Mouse (Mus musculus) liver (tissue): Measurements from ENCODE around the gene Zfp593.
"Not testable (repeated sequence)": the region's sequence is repeated elsewhere in the genome, so short reads cannot be mapped to it uniquely, and the experiment has no call there.

Experiments
- DNase-seq: peaks from one replicate; pipeline ENCODE4 v3.0.0-alpha.2; 2020; ENCODE audit warnings: mixed read lengths

The Zfp593 gene

GRCm38 (mm10) chr4:134245148-134245843 lies at the start of gene Zfp593:
Gene Zfp593, minus strand, starts transcription at chr4:134245592.
- peak; percentile 95 for DNase-seq

DNA sequence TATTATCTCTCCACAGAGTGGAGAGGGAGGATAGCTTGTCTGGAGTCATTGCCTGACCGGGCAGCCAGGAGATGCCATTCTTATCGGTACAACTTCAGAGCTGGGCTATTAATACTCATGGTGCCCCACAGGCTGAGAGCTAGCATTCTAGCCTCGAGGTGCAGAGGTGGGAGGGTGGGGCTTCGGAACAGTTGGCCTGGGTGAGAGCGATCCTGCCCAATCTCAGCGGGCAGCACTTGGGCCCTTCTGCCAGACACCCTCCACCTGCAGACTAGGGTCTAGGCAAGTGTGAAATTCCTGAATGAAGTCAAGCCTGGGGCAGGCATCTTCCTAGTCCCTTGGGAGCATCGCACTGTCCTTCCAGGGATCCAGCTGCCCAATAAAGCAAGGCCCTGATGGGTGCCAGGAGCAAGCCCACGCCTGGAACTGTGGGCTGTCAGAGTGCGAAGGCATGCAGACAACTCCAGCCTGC lies 48.3 kb upstream of the Zfp593 start:
- DNase-seq = no peak

DNA sequence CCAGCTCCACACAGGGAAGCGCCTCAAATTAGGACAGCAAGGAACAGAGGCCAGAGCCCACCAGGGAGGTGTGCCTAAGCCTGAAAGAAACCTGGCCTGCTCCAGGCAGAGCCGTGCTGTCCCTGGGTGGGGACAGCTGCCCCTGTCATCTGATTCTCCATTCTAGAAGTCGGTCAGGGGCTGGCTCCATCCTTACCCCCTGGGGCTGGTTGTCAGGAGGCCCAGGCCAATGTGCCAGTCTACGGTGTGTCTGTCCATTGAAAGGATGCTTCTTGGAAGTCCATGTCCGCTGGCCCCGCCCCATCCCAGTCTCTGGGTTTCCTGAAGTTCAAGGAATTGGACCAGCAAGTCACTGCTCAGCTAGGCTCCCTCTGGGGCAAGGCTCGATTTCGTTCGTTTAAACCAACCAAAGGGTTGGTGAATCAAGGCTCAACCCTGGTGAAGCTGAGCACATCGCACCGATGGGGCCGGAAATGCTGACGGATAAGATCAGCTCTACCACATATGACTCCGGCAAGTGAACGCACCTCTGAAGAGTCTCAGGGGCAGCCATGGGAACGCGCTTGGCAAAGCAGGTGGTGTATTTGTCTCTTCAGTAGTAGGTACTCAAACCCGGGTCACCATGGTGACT lies 47.8 kb upstream of the Zfp593 start:
- no peak for DNase-seq

DNA sequence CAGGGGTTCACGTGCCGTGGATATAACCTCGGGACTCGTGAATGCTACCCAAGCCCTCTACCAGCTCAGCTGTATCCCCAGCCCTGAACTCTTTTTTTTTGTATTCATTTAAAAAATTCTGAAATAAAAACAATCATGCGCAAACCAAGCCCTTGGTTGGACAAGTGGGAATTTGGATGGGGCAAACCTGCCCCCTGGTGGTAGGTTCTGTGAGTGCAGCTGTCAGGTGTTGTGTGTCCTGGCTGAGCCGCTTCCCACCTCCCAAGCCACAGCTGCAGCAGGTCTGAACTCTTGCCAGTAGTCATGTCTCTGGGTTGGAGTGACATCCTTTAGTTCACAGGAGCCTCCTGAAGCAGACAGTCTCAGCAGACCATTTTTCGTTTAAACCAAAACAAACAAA lies 46.7 kb upstream of the Zfp593 start:
- DNase-seq = peak; percentile 84

- DNase-seq = no peak
Measured at GRCm38 (mm10) chr4:134288397-134289256, 43.2 kb upstream of the Zfp593 start.

DNA sequence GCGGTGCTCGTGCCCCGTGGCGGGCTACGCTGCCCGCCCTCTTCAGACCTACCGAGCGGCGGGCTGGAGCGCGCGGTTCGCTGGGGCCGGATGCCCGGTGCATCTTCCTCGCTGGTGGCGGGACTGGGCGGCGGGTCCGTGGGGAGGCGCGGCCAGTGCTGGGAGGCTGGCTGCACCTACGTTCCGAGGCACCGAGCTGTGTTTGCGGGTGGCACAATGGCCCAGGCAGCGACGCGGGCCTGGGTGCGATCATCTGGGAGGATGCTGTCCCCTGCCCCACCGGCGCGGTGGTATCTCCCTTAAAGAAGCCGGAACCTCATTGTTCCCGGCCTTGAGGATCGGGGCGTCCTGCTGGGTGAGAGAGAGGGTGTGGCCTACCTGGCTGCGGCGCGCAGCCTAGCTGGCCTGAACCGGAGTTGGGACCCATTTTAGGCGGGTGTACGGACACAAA lies 42.2 kb upstream of the Zfp593 start, which contains the start of gene Pdik1l:
Gene Pdik1l, minus strand, starts transcription at position 321 of the 451 bp plus-strand sequence.
- peak; percentile 85 for DNase-seq

DNA sequence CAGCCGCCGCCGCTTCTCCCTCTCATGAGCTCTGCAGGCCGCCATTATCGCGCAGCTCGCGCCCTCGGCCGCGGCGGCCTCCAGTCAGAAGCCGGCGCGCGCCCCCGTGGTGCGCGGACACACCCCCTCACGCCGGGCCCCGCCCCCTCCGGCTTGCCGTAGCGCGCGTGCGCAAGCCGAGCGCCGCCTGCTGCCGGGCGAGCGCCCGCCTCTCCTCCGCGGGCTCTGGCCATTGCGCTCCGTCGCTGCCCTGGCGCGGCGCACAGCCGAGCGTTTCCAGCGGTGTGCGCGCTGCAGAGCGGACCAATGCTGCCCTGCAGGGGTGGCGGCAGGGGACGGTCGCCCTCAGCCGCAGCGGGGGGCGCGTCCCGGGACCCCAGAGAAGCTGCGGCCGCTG lies 41.8 kb upstream of the Zfp593 start:
- DNase-seq = peak; percentile 96

- DNase-seq = peak; percentile 54
Measured at GRCm38 (mm10) chr4:134286226-134287167, 41.1 kb upstream of the Zfp593 start.

- peak; percentile 84 for DNase-seq
Measured at GRCm38 (mm10) chr4:134284942-134285341, 39.5 kb upstream of the Zfp593 start.

GRCm38 (mm10) chr4:134273417-134274345 lies 28.3 kb upstream of the Zfp593 start:
- DNase-seq = peak; percentile 85

DNA sequence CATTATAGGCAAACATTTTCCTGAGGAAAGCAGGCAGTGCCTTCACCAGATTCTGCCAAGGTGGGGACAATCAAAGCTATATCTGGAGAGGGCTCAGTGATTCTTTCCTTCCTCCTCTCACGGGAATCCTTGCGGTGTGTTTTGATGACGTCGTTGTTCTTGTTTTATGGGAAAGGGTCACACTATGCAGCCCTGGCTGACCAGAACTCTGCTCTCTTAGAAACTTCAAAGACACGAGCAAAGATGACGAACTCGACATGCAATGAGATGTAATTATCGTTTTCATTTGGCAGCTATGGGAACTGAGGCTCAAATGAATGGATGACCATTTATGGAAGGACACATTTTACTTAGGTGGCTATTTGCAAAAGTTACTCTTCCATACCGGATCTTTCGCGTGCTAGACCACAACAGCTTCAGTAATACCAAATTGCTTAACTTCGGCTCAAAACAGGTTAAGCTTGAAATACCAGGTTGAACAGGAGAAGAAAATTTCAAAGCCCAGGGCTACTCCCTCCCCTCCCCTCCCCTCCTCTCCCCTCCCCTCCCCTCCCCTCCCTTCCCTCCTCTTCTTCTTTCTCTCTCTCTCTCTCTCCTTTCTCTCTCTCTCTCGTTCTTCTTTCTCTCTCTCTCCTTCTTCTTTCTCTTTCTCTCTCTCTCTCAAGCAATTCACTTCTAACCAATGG lies 27.5 kb upstream of the Zfp593 start:
- DNase-seq = no peak

- DNase-seq = no peak
Measured at GRCm38 (mm10) chr4:134271979-134272378, 26.6 kb upstream of the Zfp593 start.

DNA sequence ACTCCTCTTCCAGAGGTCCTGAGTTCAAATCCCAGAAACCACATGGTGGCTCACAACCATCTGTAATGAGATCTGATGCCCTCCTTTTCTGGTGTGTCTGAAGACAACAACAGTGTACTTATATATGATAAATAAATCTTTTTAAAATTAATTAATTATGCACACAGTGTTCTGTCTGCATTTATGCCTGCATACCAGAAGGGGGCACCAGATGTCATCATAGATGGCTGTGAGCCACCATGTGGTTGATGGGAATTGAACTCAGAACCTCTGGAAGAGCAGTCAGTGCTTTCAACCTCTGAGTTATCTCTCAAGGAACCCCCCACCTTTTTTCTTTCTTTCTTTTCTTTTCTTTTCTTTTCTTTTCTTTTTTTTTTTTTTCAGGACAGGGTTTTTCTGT lies 24.2 kb upstream of the Zfp593 start:
- DNase-seq = not testable (repeated sequence)

DNA sequence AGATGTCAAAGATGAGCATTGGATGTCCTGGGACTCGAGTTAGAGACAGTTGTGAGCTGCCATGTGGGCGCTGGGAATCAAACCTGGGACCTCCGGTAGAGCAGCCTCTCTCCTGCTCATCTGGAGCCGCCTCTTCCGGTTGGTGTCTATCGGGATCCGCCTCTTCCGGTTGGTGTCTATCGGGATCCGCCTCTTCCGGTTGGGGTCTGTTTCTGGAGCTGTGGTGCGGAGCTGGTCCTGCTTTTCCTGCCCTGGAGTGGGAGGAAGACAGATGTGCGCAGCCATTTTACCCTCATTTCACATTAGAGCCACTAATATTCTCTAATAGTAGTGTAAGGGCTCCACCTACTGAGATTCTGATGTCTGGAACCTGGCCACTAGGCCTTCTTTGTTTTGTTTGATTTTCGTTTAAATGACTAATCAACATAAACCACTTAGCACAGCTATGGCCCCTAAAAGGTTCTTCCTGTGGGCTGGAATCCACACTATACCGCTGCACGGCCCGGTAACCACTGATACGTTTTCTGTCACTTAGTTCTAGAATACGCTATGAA lies 22.8 kb upstream of the Zfp593 start:
- DNase-seq = no peak

DNA sequence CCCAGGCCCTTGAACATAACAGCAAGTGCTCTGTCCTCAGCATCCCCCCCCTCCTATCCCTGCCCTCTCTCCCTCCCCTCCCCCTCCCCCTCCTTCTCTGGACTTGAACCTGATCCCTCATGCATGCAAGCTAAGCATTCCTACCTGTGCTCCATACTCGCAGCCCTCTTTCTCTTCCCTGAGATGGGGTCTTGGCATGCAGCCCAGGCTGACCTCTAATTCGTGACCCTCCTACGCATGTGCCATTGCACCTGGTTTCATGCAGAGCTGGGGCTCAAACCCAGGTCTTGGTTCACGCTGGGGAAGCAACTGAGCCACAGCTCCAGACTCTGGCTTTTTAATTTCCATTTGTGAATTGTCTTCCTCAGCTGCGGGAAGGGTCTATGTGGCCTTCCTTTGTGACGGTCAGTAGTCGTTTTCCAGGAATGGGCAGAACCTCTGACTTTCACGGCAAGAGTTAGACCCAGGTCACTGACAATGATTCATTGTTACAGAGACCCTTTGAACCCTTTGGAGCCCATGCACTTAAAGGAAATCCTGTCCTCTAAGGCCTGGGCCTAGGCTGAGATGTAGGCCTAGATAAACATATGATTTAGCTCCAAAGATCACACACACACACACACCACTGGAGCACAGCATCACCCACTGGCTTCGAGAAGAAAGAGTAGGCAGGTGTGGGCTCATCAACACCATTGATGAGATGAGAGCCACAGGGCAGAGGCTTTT lies 20.6 kb upstream of the Zfp593 start:
- DNase-seq = no peak

DNA sequence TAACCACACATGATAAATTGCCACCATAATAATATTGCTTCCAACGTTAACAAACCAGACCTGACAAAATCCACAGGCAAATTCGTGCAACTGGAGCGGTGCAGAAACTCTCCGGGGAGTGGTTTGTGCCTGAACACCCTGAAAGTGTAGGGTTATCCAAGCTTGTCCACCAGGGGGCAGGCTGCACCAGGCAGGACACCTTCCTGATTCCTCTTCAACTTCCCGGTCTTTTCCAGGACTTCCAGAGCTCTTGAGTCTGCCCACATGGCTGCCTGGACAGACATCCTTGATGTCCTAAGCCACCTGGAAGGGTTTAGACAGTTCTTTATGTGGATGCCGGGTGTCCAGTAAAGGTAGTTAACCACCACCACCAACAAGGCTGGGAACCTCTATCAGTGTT lies 17.8 kb upstream of the Zfp593 start:
- DNase-seq = peak; percentile 66

DNA sequence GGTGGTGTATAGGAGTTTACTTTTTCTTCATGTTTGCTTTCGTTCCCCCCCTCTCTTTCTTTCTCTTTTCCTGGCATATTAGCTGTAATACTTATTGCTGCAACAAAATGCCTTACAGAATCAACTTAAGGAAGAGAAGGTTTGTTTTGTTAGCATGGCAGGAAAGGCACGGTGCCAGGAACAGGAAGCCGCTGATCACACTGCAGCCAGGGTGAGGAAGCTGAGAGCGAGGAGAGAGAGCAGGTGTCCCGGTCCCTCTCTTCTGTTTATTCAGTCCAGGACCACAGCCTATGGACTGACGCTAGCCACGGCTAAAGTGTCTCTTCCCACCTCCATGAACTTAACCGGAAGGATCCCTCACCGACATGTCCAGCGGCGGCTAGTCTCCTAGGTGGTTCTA lies 13.0 kb upstream of the Zfp593 start:
- DNase-seq = no peak

- DNase-seq = no peak
Measured at GRCm38 (mm10) chr4:134257198-134258009, 12.0 kb upstream of the Zfp593 start.
